Mouse (Mus musculus) myocyte (in vitro differentiated cells): ENCODE measurements at regions not wholly inside any gene's neighbourhood (a gene's known extent, or its start where the extent isn't known, plus 50 kb on each side); places are given as distances from the start of the nearest gene placed in this dataset.

Source experiments
- E2F4 ChIP-seq: IDR thresholded peaks from one replicate; pipeline ENCODE4 v1.6.1; 2011; ENCODE audit warnings: mild to moderate bottlenecking, control low read depth, moderate library complexity; ENCODE audit not compliant: insufficient read depth
- MAX ChIP-seq: IDR thresholded peaks from one replicate; pipeline ENCODE4 v1.6.1; 2011; ENCODE audit warnings: low read depth, mild to moderate bottlenecking, control low read depth
- MYOD1 ChIP-seq, 3 experiments: IDR thresholded peaks; one replicate each; pipeline ENCODE4 v1.6.1; 2011; ENCODE audit warnings: control low read depth in 2 of 3, low read depth in 2 of 3, mild to moderate bottlenecking in 2 of 3, moderate library complexity in 1 of 3; ENCODE audit not compliant: insufficient read length in 2 of 3, control insufficient read depth in 1 of 3
- MYOG ChIP-seq, 3 experiments: IDR thresholded peaks; one replicate each; pipeline ENCODE4 v1.6.1; 2011; ENCODE audit warnings: control low read depth in 2 of 3, low read depth in 2 of 3, mild to moderate bottlenecking in 2 of 3; ENCODE audit not compliant: insufficient read length in 2 of 3, control insufficient read depth in 1 of 3, insufficient read depth in 1 of 3
- POLR2A ChIP-seq: IDR thresholded peaks from one replicate; pipeline ENCODE4 v1.6.1; 2011; ENCODE audit warnings: low read depth, mild to moderate bottlenecking, control low read depth, moderate library complexity; ENCODE audit not compliant: insufficient read length
- POLR2AphosphoS2 ChIP-seq: IDR thresholded peaks from one replicate; pipeline ENCODE4 v1.6.1; 2011; ENCODE audit warnings: low read depth, control low read depth; ENCODE audit not compliant: insufficient read length
- TCF12 ChIP-seq: IDR thresholded peaks from one replicate; pipeline ENCODE4 v1.6.1; 2011; ENCODE audit warnings: mild to moderate bottlenecking, control low read depth; ENCODE audit not compliant: poor library complexity, insufficient read depth, severe bottlenecking
- USF1 ChIP-seq: IDR thresholded peaks from one replicate; pipeline ENCODE4 v1.6.1; 2011; ENCODE audit warnings: low read depth, mild to moderate bottlenecking, control low read depth, moderate library complexity

DNA sequence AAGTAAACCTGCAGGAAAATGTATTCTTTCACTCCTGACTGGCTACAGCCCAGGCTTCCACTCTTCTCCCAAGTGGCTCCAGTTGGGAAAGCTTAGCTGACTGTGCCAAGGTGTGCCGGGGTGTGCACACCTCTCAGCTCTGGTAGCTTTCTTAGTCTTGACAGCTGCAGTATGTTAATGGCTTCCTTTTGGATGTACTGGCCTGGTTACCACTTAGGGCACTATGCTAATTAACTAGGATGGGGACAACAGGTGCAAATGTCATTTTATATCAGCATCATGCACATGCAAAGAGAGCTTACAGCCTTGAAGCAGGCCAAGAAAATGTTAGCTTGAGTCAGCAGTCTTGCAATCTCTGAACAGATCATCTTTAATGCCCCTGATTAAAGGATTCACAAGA lies 111.2 kb downstream of the Pou4f1 start:
- TF ChIP-seq POLR2A = no peak
- no peak for TF ChIP-seq USF1
- TF ChIP-seq TCF12 = no peak
- TF ChIP-seq MYOD1 (IDR thresholded peaks at IDR 0.05; ENCODE audit: control insufficient read depth in 1 of 3, insufficient read length in 2 of 3, low read depth in 2 of 3) = no peak
- TF ChIP-seq POLR2AphosphoS2 = no peak
- TF ChIP-seq MYOG (IDR thresholded peaks at IDR 0.05; ENCODE audit: control insufficient read depth in 1 of 3, insufficient read depth in 1 of 3, insufficient read length in 2 of 3, low read depth in 2 of 3) = no peak
- no peak for TF ChIP-seq E2F4
- no peak for TF ChIP-seq MAX
